Mouse (Mus musculus): ENCODE results near the gene Ctns. TPM values are rescaled to one million over a fixed set of nuclear protein-coding genes. Genes with fewer than 3 reads are reported as not detected.

The Ctns gene
- total and polyA plus RNA-seq, 2 experiments from 2014 or later: 10.3 to 17.0 TPM

GRCm38 (mm10) chr11:73194444-73194843 is 4.4 kb downstream of the Ctns start:
- ATAC-seq (ENCODE audit: insufficient read depth, low read depth) (no peak), DNase-seq (ENCODE audit: low spot score) (no peak)
- 58% methylated on average over 2 of the region's 2 CpGs for WGBS
- H3K4me3 ChIP-seq (ENCODE audit: low read depth, low read length): no peak overlapping the region
- H3K4me2 ChIP-seq (ENCODE audit: low read depth, low read length): no peak overlapping the region
- peaks cover 37% of the 10 kb centered on the region for H3K36me3 ChIP-seq (replicated peaks; ENCODE audit: control insufficient read depth, insufficient read depth, low read length)
- TF ChIP-seq EP300 (IDR thresholded peaks at IDR 0.05; ENCODE audit: low read depth) (no peak), CTCF (IDR thresholded peaks at IDR 0.05; ENCODE audit: low read depth) (no peak)
- H3K27me3 ChIP-seq (ENCODE audit: control insufficient read depth, insufficient read depth, low read length): no peaks in the 10 kb centered on the region
- no peak overlapping the region for H3K27ac ChIP-seq (ENCODE audit: low read depth)
- no peak overlapping the region for H3K9ac ChIP-seq (replicated peaks; ENCODE audit: low read depth, low read length)
- no peaks in the 10 kb centered on the region for H3K9me3 ChIP-seq (replicated peaks; ENCODE audit: control insufficient read depth, low read length)
- peaks cover 8% of the 10 kb centered on the region; the same call in 1 of the 2 replicates for H3K4me1 ChIP-seq (ENCODE audit: control insufficient read depth, insufficient read depth)

- Histone ChIP-seq H3K4me1 (ENCODE audit: control insufficient read depth, insufficient read depth) (peaks cover 4% of the 10 kb centered on the region; the same call in 1 of the 2 replicates), H3K36me3 (replicated peaks; ENCODE audit: control insufficient read depth, insufficient read depth, low read length) (peaks cover 45% of the 10 kb centered on the region), H3K9ac (replicated peaks; ENCODE audit: low read depth, low read length) (no peak overlapping the region), H3K9me3 (replicated peaks; ENCODE audit: control insufficient read depth, low read length) (no peaks in the 10 kb centered on the region), H3K4me2 (ENCODE audit: low read depth, low read length) (no peak overlapping the region), H3K27me3 (ENCODE audit: control insufficient read depth, insufficient read depth, low read length) (no peaks in the 10 kb centered on the region), H3K27ac (ENCODE audit: low read depth) (no peak overlapping the region), H3K4me3 (ENCODE audit: low read depth, low read length) (no peak overlapping the region)
- ATAC-seq (ENCODE audit: insufficient read depth, low read depth): no peak
- WGBS: 57% methylated on average over 6 of the region's 6 CpGs
- DNase-seq (ENCODE audit: low spot score): no peak
- no peak for TF ChIP-seq EP300 (IDR thresholded peaks at IDR 0.05; ENCODE audit: low read depth)
- TF ChIP-seq CTCF (IDR thresholded peaks at IDR 0.05; ENCODE audit: low read depth): no peak
Observed at GRCm38 (mm10) chr11:73193047-73193446, 5.8 kb downstream of the Ctns start.

GRCm38 (mm10) chr11:73187231-73187630 is 11.6 kb downstream of the Ctns start:
- Histone ChIP-seq H3K27ac (ENCODE audit: low read depth) (no peak overlapping the region), H3K4me1 (ENCODE audit: control insufficient read depth, insufficient read depth) (no peaks in the 10 kb centered on the region), H3K9ac (replicated peaks; ENCODE audit: low read depth, low read length) (no peak overlapping the region), H3K4me2 (ENCODE audit: low read depth, low read length) (no peak overlapping the region), H3K4me3 (ENCODE audit: low read depth, low read length) (no peak overlapping the region), H3K27me3 (ENCODE audit: control insufficient read depth, insufficient read depth, low read length) (no peaks in the 10 kb centered on the region), H3K9me3 (replicated peaks; ENCODE audit: control insufficient read depth, low read length) (no peaks in the 10 kb centered on the region), H3K36me3 (replicated peaks; ENCODE audit: control insufficient read depth, insufficient read depth, low read length) (peaks cover 73% of the 10 kb centered on the region)
- no peak for TF ChIP-seq EP300 (IDR thresholded peaks at IDR 0.05; ENCODE audit: low read depth)
- TF ChIP-seq CTCF (IDR thresholded peaks at IDR 0.05; ENCODE audit: low read depth): no peak
- WGBS: 85% methylated on average over 6 of the region's 6 CpGs
- ATAC-seq (ENCODE audit: insufficient read depth, low read depth): no peak
- no peak for DNase-seq (ENCODE audit: low spot score)

- ATAC-seq (ENCODE audit: insufficient read depth, low read depth): 0 out of 2 replicates have a peak, but pooled peaks have one; percentile 17
- no peak for DNase-seq (ENCODE audit: low spot score)
- Histone ChIP-seq H3K36me3 (replicated peaks; ENCODE audit: control insufficient read depth, insufficient read depth, low read length) (peaks cover 66% of the 10 kb centered on the region), H3K9ac (replicated peaks; ENCODE audit: low read depth, low read length) (no peak overlapping the region), H3K4me3 (ENCODE audit: low read depth, low read length) (no peak overlapping the region), H3K4me1 (ENCODE audit: control insufficient read depth, insufficient read depth) (no peaks in the 10 kb centered on the region), H3K27me3 (ENCODE audit: control insufficient read depth, insufficient read depth, low read length) (no peaks in the 10 kb centered on the region), H3K9me3 (replicated peaks; ENCODE audit: control insufficient read depth, low read length) (no peaks in the 10 kb centered on the region), H3K4me2 (ENCODE audit: low read depth, low read length) (no peak overlapping the region), H3K27ac (ENCODE audit: low read depth) (no peak overlapping the region)
- TF ChIP-seq EP300 (IDR thresholded peaks at IDR 0.05; ENCODE audit: low read depth): no peak
- TF ChIP-seq CTCF (IDR thresholded peaks at IDR 0.05; ENCODE audit: low read depth): no peak
- 85% methylated on average over 10 of the region's 10 CpGs for WGBS
Observed at GRCm38 (mm10) chr11:73185872-73186615, 12.8 kb downstream of the Ctns start.

- H3K4me3 ChIP-seq (ENCODE audit: low read depth, low read length): peak overlapping the region; percentile 77
- no peak for DNase-seq (ENCODE audit: low spot score)
- H3K4me1 ChIP-seq (ENCODE audit: control insufficient read depth, insufficient read depth): peaks cover 20% of the 10 kb centered on the region; the same call in 1 of the 2 replicates
- peak overlapping the region; percentile 97 for H3K27ac ChIP-seq (ENCODE audit: low read depth)
- ATAC-seq (ENCODE audit: insufficient read depth, low read depth): no peak
- peaks cover 28% of the 10 kb centered on the region for H3K36me3 ChIP-seq (replicated peaks; ENCODE audit: control insufficient read depth, insufficient read depth, low read length)
- H3K9me3 ChIP-seq (replicated peaks; ENCODE audit: control insufficient read depth, low read length): no peaks in the 10 kb centered on the region
- 0% methylated on average over 2 of the region's 2 CpGs for WGBS
- H3K4me2 ChIP-seq (ENCODE audit: low read depth, low read length): peak overlapping the region; percentile 77
- no peaks in the 10 kb centered on the region for H3K27me3 ChIP-seq (ENCODE audit: control insufficient read depth, insufficient read depth, low read length)
- TF ChIP-seq EP300 (IDR thresholded peaks at IDR 0.05; ENCODE audit: low read depth): no peak
- no peak for TF ChIP-seq CTCF (IDR thresholded peaks at IDR 0.05; ENCODE audit: low read depth)
- H3K9ac ChIP-seq (replicated peaks; ENCODE audit: low read depth, low read length): peak overlapping the region; percentile 77
Observed at GRCm38 (mm10) chr11:73177895-73178294, 20.9 kb downstream of the Ctns start.

All from heart, postnatal 0 days (tissue).